Mouse (Mus musculus): ENCODE data around the gene Capn1.

Capn1 gene

GRCm38 (mm10) chr19:5954936-5955335 is 60.8 kb downstream of the Capn1 start:
- in situ Hi-C loops (cut with MseI, MboI) = loop anchor here in 1 of 2 experiments (5.0 kb wide), 1 partner anchor 33 kb away; the partner anchor contains the start of gene Cdc42ep2

DNA sequence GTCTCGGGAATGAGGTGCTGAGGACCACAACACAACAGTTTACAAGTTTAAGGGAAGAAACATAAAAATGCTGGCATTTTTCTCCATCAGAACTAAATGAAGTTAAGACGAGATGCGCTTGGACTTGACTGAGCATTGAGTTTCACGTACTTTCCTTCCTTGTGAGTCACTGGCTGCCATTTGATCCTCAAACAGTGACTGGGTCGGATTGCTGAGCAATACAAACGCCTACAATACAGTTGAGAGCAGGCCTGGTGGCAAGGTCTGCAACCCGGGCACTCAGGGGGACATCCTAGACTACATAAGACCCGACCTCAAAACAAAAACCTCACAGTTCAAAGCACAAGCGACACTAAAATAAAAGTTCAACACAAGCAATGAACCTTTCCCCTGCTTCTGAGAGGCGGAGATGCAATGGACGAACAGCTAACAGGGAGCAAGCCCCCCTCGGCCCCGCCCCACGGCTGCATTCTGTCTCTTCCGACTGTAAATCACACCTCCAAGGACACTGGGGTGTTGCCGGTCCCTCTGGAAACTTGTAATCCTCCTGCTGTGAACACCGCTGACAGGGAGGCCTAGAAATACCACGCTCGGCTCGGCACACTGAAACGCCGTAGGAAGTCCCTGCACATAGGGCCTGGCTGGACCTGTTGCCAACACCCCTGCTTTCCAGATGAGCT is 61.5 kb downstream of the Capn1 start:
- in situ Hi-C loops (cut with MseI, MboI) = no loop called here

DNA sequence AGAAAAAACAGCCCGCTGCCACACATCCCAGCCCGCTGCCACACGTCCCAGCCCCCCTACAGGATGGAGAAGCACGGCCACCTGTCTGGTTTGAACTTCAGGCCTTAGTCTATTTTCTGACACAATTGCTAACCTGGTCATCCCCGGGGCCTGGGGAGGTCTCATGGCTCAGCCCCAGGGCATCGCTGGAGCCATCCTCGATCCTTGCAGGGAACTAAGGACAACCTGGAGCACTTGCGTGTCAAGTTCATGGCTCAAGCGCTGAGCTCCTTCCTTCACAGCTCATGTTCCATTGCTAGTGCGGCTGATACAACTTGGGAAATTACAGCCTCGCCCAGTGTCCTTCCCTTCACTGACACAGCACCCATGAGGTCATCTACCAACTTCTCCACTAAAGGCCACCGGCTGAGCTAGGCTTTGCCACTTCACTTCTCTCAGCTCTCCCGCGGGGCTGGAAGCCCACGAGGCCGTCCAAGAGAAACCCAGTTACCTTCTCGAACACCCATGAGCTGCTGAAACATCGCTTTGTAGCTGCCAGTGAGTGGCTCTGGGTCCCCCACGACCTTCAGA is 62.4 kb downstream of the Capn1 start:
- in situ Hi-C loops (cut with MseI, MboI) = no loop called here

- in situ Hi-C loops (cut with MseI, MboI) = no loop called here
Measured at GRCm38 (mm10) chr19:5952071-5952691, 63.5 kb downstream of the Capn1 start.

DNA sequence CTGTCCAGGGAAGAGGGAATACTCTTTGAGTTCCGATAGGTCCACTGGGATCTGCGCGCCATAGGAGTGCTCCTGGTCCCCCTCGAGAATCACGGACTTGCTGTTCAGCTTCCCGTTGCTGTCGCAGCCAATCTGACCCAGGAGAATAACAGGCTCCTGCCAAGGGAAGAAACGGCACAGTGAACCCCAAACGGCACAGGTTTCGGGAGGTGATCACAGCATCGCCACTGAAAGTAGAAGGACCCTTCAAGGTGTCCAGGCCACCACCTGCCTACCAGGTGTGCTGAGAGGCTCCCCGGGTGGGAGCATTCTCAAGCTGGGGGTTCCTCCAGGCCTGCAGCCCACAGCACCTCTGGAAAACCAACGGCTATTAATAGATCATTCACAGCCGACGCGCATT is 64.1 kb downstream of the Capn1 start:
- in situ Hi-C loops (cut with MseI, MboI) = no loop called here

- in situ Hi-C loops (cut with MseI, MboI) = no loop called here
Measured at GRCm38 (mm10) chr19:5950218-5950617, 65.5 kb downstream of the Capn1 start.

DNA sequence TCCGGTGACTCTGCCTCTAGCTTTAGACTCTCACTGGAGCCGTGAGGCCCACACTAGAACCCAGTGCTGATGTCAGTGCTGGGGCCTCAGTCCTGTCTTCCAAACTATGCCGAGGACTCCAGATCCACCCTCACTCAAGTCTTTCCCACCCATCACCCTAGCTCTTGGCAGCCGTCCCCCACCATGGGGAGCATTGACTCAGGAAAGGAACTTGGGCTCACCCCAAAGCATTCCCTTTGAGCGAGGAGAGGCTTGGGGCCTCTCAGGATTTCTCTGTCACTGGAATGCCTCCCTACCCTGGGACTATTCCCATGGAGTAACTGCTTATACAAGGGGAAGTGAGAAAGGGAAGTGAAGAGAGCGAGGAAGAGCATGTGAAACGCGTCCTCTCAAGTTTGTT is 69.8 kb downstream of the Capn1 start:
- in situ Hi-C loops (cut with MseI, MboI) = no loop called here

DNA sequence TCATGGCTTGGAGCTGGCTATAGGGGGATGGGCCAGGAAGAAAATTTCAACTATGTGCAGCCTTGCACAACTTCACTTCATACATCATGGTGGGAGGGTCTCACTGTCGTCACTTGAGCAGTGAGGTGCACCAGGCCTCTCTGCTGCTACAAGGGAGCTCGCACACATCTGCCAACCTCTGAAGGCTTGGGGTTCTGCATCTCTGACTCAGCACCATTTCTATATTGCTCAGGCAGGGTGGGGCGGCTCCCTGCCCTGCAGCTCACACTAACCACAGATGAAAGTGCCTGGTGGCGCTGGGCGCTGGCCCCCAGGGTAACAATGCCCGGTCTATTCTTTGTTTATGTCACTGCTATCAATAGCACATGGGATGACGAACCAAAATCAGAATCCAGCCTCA is 70.7 kb downstream of the Capn1 start:
- in situ Hi-C loops (cut with MseI, MboI) = no loop called here

- in situ Hi-C loops (cut with MseI, MboI) = no loop called here
Measured at GRCm38 (mm10) chr19:5944145-5944544, 71.6 kb downstream of the Capn1 start.

- in situ Hi-C loops (cut with MseI, MboI) = no loop called here
Measured at GRCm38 (mm10) chr19:5943404-5943803, 72.3 kb downstream of the Capn1 start.

GRCm38 (mm10) chr19:5942581-5942980 is 73.1 kb downstream of the Capn1 start:
- in situ Hi-C loops (cut with MseI, MboI) = no loop called here

GRCm38 (mm10) chr19:5940656-5941055 is 75.0 kb downstream of the Capn1 start:
- in situ Hi-C loops (cut with MseI, MboI) = no loop called here

DNA sequence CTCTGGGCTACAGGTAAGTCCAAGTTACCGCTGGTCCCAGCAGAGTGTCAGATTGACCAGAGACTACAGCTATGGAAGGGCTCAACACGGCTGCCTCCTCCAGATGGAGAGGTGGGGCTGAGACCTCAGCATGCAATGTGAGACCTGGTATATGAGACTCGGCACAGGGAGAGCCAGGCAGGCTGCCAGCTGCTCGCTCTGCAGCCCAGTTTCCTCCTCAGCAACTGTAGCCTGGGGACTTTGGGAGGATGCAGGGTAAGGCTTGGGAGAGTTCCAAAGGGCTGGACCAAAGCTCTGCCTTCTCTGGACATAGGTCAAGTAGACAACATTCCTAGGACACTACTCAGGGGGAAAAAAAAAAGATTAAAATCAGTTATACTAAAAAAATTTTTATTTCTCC is 75.5 kb downstream of the Capn1 start:
- in situ Hi-C loops (cut with MseI, MboI) = no loop called here

DNA sequence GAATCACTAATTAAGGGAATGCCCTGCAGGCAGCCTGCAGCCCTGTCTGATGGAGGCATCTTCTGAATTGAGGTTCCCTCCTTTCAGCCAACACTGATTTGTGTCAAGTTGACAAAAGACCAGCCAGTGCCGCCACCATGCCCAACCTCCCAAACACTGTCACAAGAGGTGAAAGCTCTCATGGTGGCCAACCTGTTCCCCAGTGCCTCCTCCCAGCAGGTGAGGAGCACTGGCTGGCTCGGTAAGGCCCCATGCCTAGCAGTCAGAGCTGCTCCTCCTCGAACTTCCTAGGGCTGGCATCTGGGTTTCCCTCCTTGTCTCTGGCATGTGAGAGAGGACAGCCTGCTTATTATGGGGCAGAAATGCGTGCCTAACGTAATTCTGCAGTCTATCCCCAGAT is 76.0 kb downstream of the Capn1 start:
- in situ Hi-C loops (cut with MseI, MboI) = no loop called here
